Comparison of ENCODE assay signal across 16 mouse cellular contexts in the genomic region with DNA sequence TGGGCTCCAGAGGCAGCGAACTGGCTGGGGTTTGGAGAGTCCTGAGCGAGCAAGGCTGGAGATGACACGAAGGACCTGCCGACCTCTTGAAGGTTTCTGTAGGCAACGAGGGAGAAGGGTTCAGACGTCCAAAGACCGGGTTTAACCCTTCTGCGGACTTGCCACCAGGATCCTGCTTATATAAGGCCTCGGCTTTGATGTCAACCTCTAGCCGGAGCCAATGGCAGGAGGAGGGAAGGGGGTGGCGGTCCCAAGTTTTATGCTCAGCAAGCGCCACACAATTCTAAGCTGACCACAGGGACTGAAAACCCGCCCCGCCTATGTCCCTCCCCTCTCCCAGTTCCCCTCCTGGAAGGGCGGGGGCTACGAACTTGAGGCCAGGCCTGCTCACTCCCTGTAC. TPM values are rescaled to one million over a fixed set of nuclear protein-coding genes. Genes with fewer than 3 reads are reported as not detected.
DNase-seq lines count a peak whose midpoint lies in the region; ATAC-seq and TF ChIP-seq lines count a peak whose summit lies in the region.
"Had no signal": no experiment of that assay in that cellular context is flagged by ENCODE, and none has a peak within 500 bp of the region (broad histone marks: within the 10 kb centered on the region; RNA-seq: fewer than 3 reads in every experiment).

No protein-coding gene starts in this region.

- H3K9me3 ChIP-seq in heart, embryonic 15.5 days (replicated peaks) = no peaks in the 10 kb centered on the region
- no peaks in the 10 kb centered on the region for H3K9me3 ChIP-seq in ES-E14 (ENCODE audit: control insufficient read depth, insufficient read depth, low read depth, low read length)
- no peaks in the 10 kb centered on the region for H3K9me3 ChIP-seq in embryonic facial prominence, embryonic 11.5 days (replicated peaks; ENCODE audit: control insufficient read depth, low read length)
- no peaks in the 10 kb centered on the region for H3K9me3 ChIP-seq in limb, embryonic 13.5 days
- H3K9me3 ChIP-seq in lung, postnatal 0 days (ENCODE audit: low read length) = no peaks in the 10 kb centered on the region
- H3K9me3 ChIP-seq: hindbrain, embryonic 12.5 days; liver, embryonic 12.5 days had no signal

- ATAC-seq in heart, embryonic 15.5 days (replicated peaks; ENCODE audit: insufficient number of reproducible peaks, insufficient read depth, low FRiP score, low read depth) = peak; percentile 79
- ATAC-seq in embryonic facial prominence, embryonic 11.5 days (replicated peaks; ENCODE audit: insufficient number of reproducible peaks, low FRiP score, low TSS enrichment, low read depth) = no peak
- no peak for ATAC-seq in limb, embryonic 13.5 days (ENCODE audit: low FRiP score, low read depth)
- ATAC-seq in lung, postnatal 0 days = no peak
- ATAC-seq: liver, embryonic 12.5 days; midbrain, embryonic 16.5 days had no signal

- peak overlapping the region; percentile 78 for H3K27ac ChIP-seq in heart, embryonic 15.5 days
- H3K27ac ChIP-seq in ES-E14 (ENCODE audit: insufficient read depth, low read depth, low read length, poor library complexity, severe bottlenecking) = no peak overlapping the region
- no peak overlapping the region for H3K27ac ChIP-seq in embryonic facial prominence, embryonic 11.5 days (replicated peaks; ENCODE audit: low read depth, low read length)
- H3K27ac ChIP-seq in limb, embryonic 13.5 days = no peak overlapping the region
- no peak overlapping the region for H3K27ac ChIP-seq in lung, postnatal 0 days (ENCODE audit: low read length)
- H3K27ac ChIP-seq: gastrocnemius, adult 2 months; hindbrain, embryonic 12.5 days; liver, embryonic 12.5 days had no signal

- no peak for TF ChIP-seq EP300 in lung, postnatal 0 days (IDR thresholded peaks at IDR 0.05)

- intact Hi-C loops in heart, postnatal 36 days (cut with DNase I) = no loop called here

- WGBS in heart, embryonic 15.5 days = 25% methylated on average over 16 of the region's 16 CpGs
- 3% methylated on average over 15 of the region's 16 CpGs for WGBS in embryonic facial prominence, embryonic 11.5 days
- WGBS in limb, embryonic 13.5 days = 16% methylated on average over 16 of the region's 16 CpGs
- 15% methylated on average over 16 of the region's 16 CpGs for whole genome bisulfite sequencing in lung, postnatal 0 days

- peak overlapping the region; percentile 48 for H3K4me3 ChIP-seq in heart, embryonic 15.5 days
- H3K4me3 ChIP-seq in ES-E14 (ENCODE audit: insufficient read depth in 1 of 2, low read depth in 1 of 2, low read length in 2 of 2, poor library complexity in 1 of 2, severe bottlenecking in 1 of 2) = peak overlapping the region; percentile 14 to 49; a peak in 3 of 4 replicates
- peak overlapping the region; percentile 10; the same call in 1 of the 2 replicates for H3K4me3 ChIP-seq in embryonic facial prominence, embryonic 11.5 days (ENCODE audit: low read depth, low read length)
- H3K4me3 ChIP-seq in limb, embryonic 13.5 days = peak overlapping the region; percentile 27
- H3K4me3 ChIP-seq in lung, postnatal 0 days (ENCODE audit: low read depth, low read length) = no peak overlapping the region
- H3K4me3 ChIP-seq: erythroblast, embryonic 14.5 days; gastrocnemius, adult 2 months had no signal

- TF ChIP-seq CTCF in lung, postnatal 0 days (IDR thresholded peaks at IDR 0.05) = no peak

- peak overlapping the region; percentile 78 for H3K4me2 ChIP-seq in heart, embryonic 15.5 days
- no peak overlapping the region for H3K4me2 ChIP-seq in embryonic facial prominence, embryonic 11.5 days (ENCODE audit: low read depth, low read length)
- peak overlapping the region; percentile 74 for H3K4me2 ChIP-seq in limb, embryonic 13.5 days (replicated peaks)
- H3K4me2 ChIP-seq in lung, postnatal 0 days (replicated peaks; ENCODE audit: low read depth, low read length) = no peak overlapping the region
- H3K4me2 ChIP-seq: hindbrain, embryonic 12.5 days; liver, embryonic 12.5 days had no signal

- peak overlapping the region; percentile 63 for H3K9ac ChIP-seq in heart, embryonic 15.5 days
- H3K9ac ChIP-seq in ES-E14 (ENCODE audit: insufficient read depth, low read depth, low read length, poor library complexity, severe bottlenecking) = no peak overlapping the region
- H3K9ac ChIP-seq in embryonic facial prominence, embryonic 11.5 days (replicated peaks; ENCODE audit: low read length) = no peak overlapping the region
- no peak overlapping the region for H3K9ac ChIP-seq in limb, embryonic 13.5 days
- no peak overlapping the region for H3K9ac ChIP-seq in lung, postnatal 0 days (replicated peaks; ENCODE audit: low read depth)
- H3K9ac ChIP-seq: hindbrain, embryonic 12.5 days; liver, embryonic 12.5 days had no signal

- no peaks in the 10 kb centered on the region for H3K36me3 ChIP-seq in heart, embryonic 15.5 days
- H3K36me3 ChIP-seq in ES-E14 (ENCODE audit: control insufficient read depth, insufficient read depth, low read length, poor library complexity, severe bottlenecking) = no peaks in the 10 kb centered on the region
- no peaks in the 10 kb centered on the region for H3K36me3 ChIP-seq in embryonic facial prominence, embryonic 11.5 days (replicated peaks; ENCODE audit: control insufficient read depth, insufficient read depth, low read depth, low read length)
- no peaks in the 10 kb centered on the region for H3K36me3 ChIP-seq in limb, embryonic 13.5 days
- H3K36me3 ChIP-seq in lung, postnatal 0 days (ENCODE audit: insufficient read depth, low read length) = no peaks in the 10 kb centered on the region
- H3K36me3 ChIP-seq: hindbrain, embryonic 12.5 days; liver, embryonic 12.5 days had no signal

- H3K27me3 ChIP-seq in heart, embryonic 15.5 days = peaks cover 92% of the 10 kb centered on the region
- H3K27me3 ChIP-seq in embryonic facial prominence, embryonic 11.5 days (ENCODE audit: control insufficient read depth, insufficient read depth, low read length) = peaks cover 83% of the 10 kb centered on the region
- H3K27me3 ChIP-seq in limb, embryonic 13.5 days = peaks cover 99% of the 10 kb centered on the region
- H3K27me3 ChIP-seq in lung, postnatal 0 days (replicated peaks; ENCODE audit: insufficient read depth, low read length) = peaks cover 93% of the 10 kb centered on the region

- DNase-seq in heart, postnatal 36 days = no peak
- no peak for DNase-seq in ES-E14 (ENCODE audit: low read depth, low spot score)
- peak; percentile 35 for DNase-seq in embryonic facial prominence, embryonic 11.5 days (ENCODE audit: low spot score)
- no peak for DNase-seq in lung, postnatal 0 days (ENCODE audit: low spot score)
- DNase-seq in natural killer cell, adult 2 months (ENCODE audit: low spot score in 2 of 2) = no peak
- DNase-seq: cerebellum, adult 9-11 months; lung, postnatal 36 days had no signal

- H3K4me1 ChIP-seq in heart, embryonic 15.5 days (replicated peaks) = peaks cover 46% of the 10 kb centered on the region
- H3K4me1 ChIP-seq in ES-E14 (ENCODE audit: control insufficient read depth in 2 of 2, insufficient read depth in 2 of 2, low read length in 2 of 2, poor library complexity in 1 of 2) = peaks cover 0 to 10% of the 10 kb centered on the region in 2 experiments; a peak in 2 of 4 replicates
- peaks cover 3% of the 10 kb centered on the region; the same call in 1 of the 2 replicates for H3K4me1 ChIP-seq in embryonic facial prominence, embryonic 11.5 days (ENCODE audit: control insufficient read depth, insufficient read depth, low read length)
- peaks cover 62% of the 10 kb centered on the region for H3K4me1 ChIP-seq in limb, embryonic 13.5 days
- peaks cover 7% of the 10 kb centered on the region; the same call in 1 of the 2 replicates for H3K4me1 ChIP-seq in lung, postnatal 0 days (ENCODE audit: insufficient read depth, low read depth, low read length)
- H3K4me1 ChIP-seq: liver, embryonic 12.5 days had no signal

- in situ Hi-C loops in ES-E14 (cut with MboI; ENCODE audit: low sequenced_read_pairs in 2 of 2, unreplicated experiment in 2 of 2) = no loop called here

TF ChIP-seq in ES-E14, 5 proteins besides CTCF, POLR2A, EP300 and RAD21:
- TF ChIP-seq ZNF384 (IDR thresholded peaks at IDR 0.05; ENCODE audit: low read depth, low read length) (no peak), MAFK (IDR thresholded peaks at IDR 0.05; ENCODE audit: insufficient read depth, low read depth, low read length) (no peak), CHD2 (IDR thresholded peaks at IDR 0.05; ENCODE audit: low read depth, low read length) (no peak), HCFC1 (IDR thresholded peaks at IDR 0.05; ENCODE audit: borderline replicate concordance, insufficient read depth, low read length) (no peak), ZC3H11A (IDR thresholded peaks at IDR 0.05; ENCODE audit: borderline replicate concordance, low read depth, low read length) (no peak)

RNA-seq across cellular contexts. Expression of gene Hand1, which starts 0.8 kb away (rescaled TPM):
- 11.4 and 13.9 TPM in 2 replicates for polyA plus RNA-seq in heart, embryonic 15.5 days (2015; fragmentation: Nextera tagmentation; extraction: Ambion mirVana)
- total RNA-seq in heart, postnatal 36 days (2021) = not detected
- 1.5 and 6.5 TPM in 2 replicates for total RNA-seq in ES-E14 (2012; rRNA removed)
- 8.2 and 11.9 TPM in 2 replicates for polyA plus RNA-seq in embryonic facial prominence, embryonic 11.5 days (2014; fragmentation: Nextera tagmentation; extraction: Ambion mirVana)
- 2.7 and 3.1 TPM in 2 replicates for polyA plus RNA-seq in limb, embryonic 13.5 days (2015; fragmentation: Nextera tagmentation; extraction: Ambion mirVana)
- not detected in 2 replicates for polyA plus RNA-seq in lung, postnatal 0 days (2015; fragmentation: Nextera tagmentation; extraction: Ambion mirVana)
- total RNA-seq: gastrocnemius, adult 2 months; layer of hippocampus, postnatal 14 days; neutrophil, adult 5-6 weeks had no signal
- polyA plus RNA-seq: erythroblast, embryonic 14.5 days; midbrain, embryonic 16.5 days had no signal

RNA-seq across cellular contexts. Expression of gene Sap30l, which starts 30.4 kb away (rescaled TPM):
- polyA plus RNA-seq in heart, embryonic 15.5 days (2015; fragmentation: Nextera tagmentation; extraction: Ambion mirVana) = 8.9 and 10.0 TPM in 2 replicates
- 10 to 100 TPM; 43.8 to 46.4 TPM for total RNA-seq in heart, postnatal 36 days (2021)
- 25.7 and 29.2 TPM in 2 replicates for total RNA-seq in ES-E14 (2012; rRNA removed)
- 15.0 and 16.2 TPM in 2 replicates for polyA plus RNA-seq in embryonic facial prominence, embryonic 11.5 days (2014; fragmentation: Nextera tagmentation; extraction: Ambion mirVana)
- polyA plus RNA-seq in limb, embryonic 13.5 days (2015; fragmentation: Nextera tagmentation; extraction: Ambion mirVana) = 11.0 and 12.2 TPM in 2 replicates
- polyA plus RNA-seq in lung, postnatal 0 days (2015; fragmentation: Nextera tagmentation; extraction: Ambion mirVana) = 16.7 and 16.8 TPM in 2 replicates

Comparison
In these comparisons a context has a peak if more than half of its experiments do, and no peak if none do; other contexts are left out.
1. H3K4me2 ChIP-seq: peak in heart, embryonic 15.5 days (single experiment) and limb, embryonic 13.5 days (single experiment); none in embryonic facial prominence, embryonic 11.5 days (single experiment) and lung, postnatal 0 days (single experiment).